Mouse (Mus musculus) testis, adult 2 months (tissue): ENCODE results near the gene D430042O09Rik.

Experiments used
- CTCF ChIP-seq: fragments of 200-500 bp; IDR thresholded peaks from 2 replicates; pipeline ENCODE4 v1.5.1; 2012; ENCODE audit warnings: low read depth, mild to moderate bottlenecking, inconsistent platforms, low read length, moderate library complexity; ENCODE audit not compliant: control insufficient read depth, insufficient read depth, insufficient replicate concordance
- POLR2A ChIP-seq: fragments of 200-500 bp; IDR thresholded peaks from 2 replicates; pipeline ENCODE4 v1.6.1; 2012; ENCODE audit warnings: low read depth, mild to moderate bottlenecking, inconsistent platforms, low read length, moderate library complexity; ENCODE audit not compliant: control insufficient read depth

DNA sequence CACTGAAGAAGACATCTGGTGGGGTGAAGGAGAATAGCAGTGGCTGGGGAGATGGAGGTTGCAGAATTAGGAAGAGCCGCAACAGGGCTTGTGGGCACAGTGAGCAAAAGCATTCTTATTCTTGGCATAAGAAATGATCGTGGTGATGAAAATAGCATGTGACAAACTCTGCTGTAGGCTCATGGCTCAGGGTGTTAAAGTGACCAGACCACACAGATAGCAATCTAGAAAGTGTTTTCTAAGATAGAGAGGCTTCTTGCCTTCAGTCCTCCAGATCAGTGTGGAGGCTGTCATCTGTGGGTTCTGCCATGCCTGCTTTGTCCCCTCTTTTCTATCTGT is 139.8 kb downstream of the D430042O09Rik start:
- no peak for TF ChIP-seq POLR2A
- no peak for TF ChIP-seq CTCF
